Mouse (Mus musculus) hindbrain, embryonic 11.5 days (tissue): Measurements from ENCODE around the gene Nrd1. TPM values are rescaled to one million over a fixed set of nuclear protein-coding genes. Genes with fewer than 3 reads are reported as not detected.

Experiments used
- ATAC-seq: fragments of 200-750 bp; cut with Nextera tagmentation; 2 replicates; pipeline ENCODE4 v1.8.0; 2017; ENCODE audit warnings: mild to moderate bottlenecking, moderate TSS enrichment, moderate library complexity; ENCODE audit not compliant: low FRiP score
- DNase-seq: peaks from one replicate; pipeline ENCODE4 v3.0.0-alpha.2; 2015; ENCODE audit warnings: low spot score
- H3K27ac ChIP-seq: fragments of 300-500 bp; sonication (generic); 2 replicates; pipeline ENCODE4 v1.5.1; 2014; ENCODE audit warnings: mild to moderate bottlenecking, low read depth, low read length
- H3K27me3 ChIP-seq: fragments of 300-500 bp; sonication (generic); 2 replicates; pipeline ENCODE4 v1.6.1; 2014; ENCODE audit warnings: mild to moderate bottlenecking, low read length, moderate library complexity, mixed read lengths; ENCODE audit not compliant: control insufficient read depth, insufficient read depth
- H3K36me3 ChIP-seq: fragments of 300-500 bp; sonication (generic); 2 replicates; pipeline ENCODE4 v1.6.1; 2014; ENCODE audit warnings: mild to moderate bottlenecking, low read length, moderate library complexity, mixed read lengths; ENCODE audit not compliant: control insufficient read depth, insufficient read depth
- H3K4me1 ChIP-seq: fragments of 300-500 bp; sonication (generic); replicated peaks from 2 replicates; pipeline ENCODE4 v1.6.1; 2014; ENCODE audit warnings: low read length, mixed read lengths; ENCODE audit not compliant: control insufficient read depth, insufficient read depth
- H3K4me2 ChIP-seq: fragments of 300-500 bp; sonication (generic); replicated peaks from 2 replicates; pipeline ENCODE4 v1.6.1; 2014; ENCODE audit warnings: mild to moderate bottlenecking, low read depth, low read length
- H3K4me3 ChIP-seq: fragments of 300-500 bp; sonication (generic); 2 replicates; pipeline ENCODE4 v1.5.1; 2014; ENCODE audit warnings: low read depth, low read length
- H3K9ac ChIP-seq: fragments of 300-500 bp; sonication (generic); 2 replicates; pipeline ENCODE4 v1.6.1; 2014; ENCODE audit warnings: low read depth, low read length
- H3K9me3 ChIP-seq: fragments of 300-500 bp; sonication (generic); 2 replicates; pipeline ENCODE4 v1.6.1; 2016; ENCODE audit warnings: low read length; ENCODE audit not compliant: control insufficient read depth
- WGBS: fragments of 180-500 bp; shearing (Covaris S2); extraction: QIAGEN DNeasy Blood & Tissue Kit; methylation state at CpG from one replicate; pipeline ENCODE4 v1.1.7; 2014; 5-methylcytosine and 5-hydroxymethylcytosine counted together
- polyA plus RNA-seq: library from polyadenylated mRNA; unstranded; fragments of >200 nt; fragmentation: Nextera tagmentation; extraction: Ambion mirVana; gene quantifications from 2 replicates; pipeline ENCODE4 v1.2.1, GENCODE M21; 2014

Nrd1 gene
- polyA plus RNA-seq, 1 experiment from 2014 or later, result 82.5 TPM

DNA sequence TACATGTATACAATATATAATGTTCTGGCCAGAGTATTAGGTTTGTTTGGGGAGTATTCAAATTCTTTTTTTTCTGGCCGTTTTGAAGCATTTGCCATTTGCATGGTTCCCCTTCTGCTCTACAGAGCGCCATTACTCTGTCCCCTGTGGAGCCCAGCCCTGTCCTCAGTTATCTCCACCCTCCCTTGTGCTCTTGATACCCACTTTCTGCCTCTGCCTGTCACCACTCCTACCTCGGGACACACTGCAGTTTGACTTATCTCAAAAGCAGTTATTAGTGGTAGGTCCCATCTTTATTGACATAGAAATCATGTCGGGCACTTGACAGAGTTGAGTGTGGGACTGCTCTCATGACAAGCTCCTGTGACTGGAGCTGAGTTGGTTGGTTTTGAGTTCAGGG is 42.3 kb downstream of the Nrd1 start:
- H3K27ac ChIP-seq, result no peak overlapping the region
- H3K36me3 ChIP-seq, result peaks cover 15% of the 10 kb centered on the region; the same call in 1 of the 2 replicates
- H3K4me3 ChIP-seq, result no peak overlapping the region
- H3K4me1 ChIP-seq, result no peaks in the 10 kb centered on the region
- no peaks in the 10 kb centered on the region for H3K9me3 ChIP-seq
- no peak for ATAC-seq
- 84% methylated on average over 4 of the region's 4 CpGs for WGBS
- H3K9ac ChIP-seq, result no peak overlapping the region
- no peak for DNase-seq
- H3K4me2 ChIP-seq, result no peak overlapping the region
- H3K27me3 ChIP-seq, result no peaks in the 10 kb centered on the region

DNA sequence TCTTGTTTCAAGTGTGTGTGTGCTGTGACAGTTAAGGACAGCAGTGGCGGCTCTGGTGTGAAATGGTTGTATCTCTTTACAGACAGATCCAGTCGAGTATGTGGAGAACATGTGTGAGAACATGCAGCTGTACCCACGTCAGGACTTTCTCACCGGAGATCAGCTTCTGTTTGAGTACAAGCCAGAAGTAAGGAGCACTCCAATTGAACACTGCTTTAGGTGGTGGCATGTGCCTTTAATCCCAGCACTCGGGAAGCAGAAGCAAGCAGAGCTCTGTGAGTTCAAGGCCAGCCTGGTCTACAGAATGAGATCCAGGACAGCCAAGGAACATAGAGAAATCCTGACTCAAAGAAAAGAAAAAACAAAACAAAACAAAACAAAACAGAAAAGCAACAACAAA is 42.8 kb downstream of the Nrd1 start:
- Histone ChIP-seq H3K27me3 (no peaks in the 10 kb centered on the region), H3K9me3 (no peaks in the 10 kb centered on the region), H3K4me2 (no peak overlapping the region), H3K4me1 (no peaks in the 10 kb centered on the region), H3K27ac (no peak overlapping the region), H3K36me3 (peaks cover 15% of the 10 kb centered on the region; the same call in 1 of the 2 replicates), H3K9ac (no peak overlapping the region), H3K4me3 (no peak overlapping the region)
- WGBS, result 91% methylated on average over 5 of the region's 5 CpGs
- no peak for ATAC-seq
- DNase-seq, result no peak

DNA sequence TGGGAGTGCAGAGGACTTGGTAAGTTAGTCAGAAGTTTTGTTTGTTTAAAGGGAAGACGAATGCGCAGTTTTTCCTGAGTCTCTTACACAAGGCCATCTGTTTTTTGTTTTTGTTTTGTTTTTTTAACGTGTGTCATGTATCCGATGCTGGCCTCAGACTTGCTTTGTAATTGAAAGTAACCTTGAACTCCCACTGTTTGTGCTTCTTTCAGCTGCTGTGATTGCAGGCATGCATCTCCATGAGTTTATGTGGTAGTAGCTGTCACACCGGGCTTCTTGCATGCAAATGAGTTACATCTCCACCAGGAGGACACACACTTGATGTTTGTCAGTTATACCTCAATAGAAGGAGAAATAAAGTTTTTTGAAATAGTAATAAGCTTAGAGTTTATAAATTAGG is 43.3 kb downstream of the Nrd1 start:
- H3K4me1 ChIP-seq, result no peaks in the 10 kb centered on the region
- H3K27me3 ChIP-seq, result no peaks in the 10 kb centered on the region
- ATAC-seq, result no peak
- no peak overlapping the region for H3K4me2 ChIP-seq
- H3K27ac ChIP-seq, result no peak overlapping the region
- peaks cover 15% of the 10 kb centered on the region; the same call in 1 of the 2 replicates for H3K36me3 ChIP-seq
- no peak for DNase-seq
- no peak overlapping the region for H3K9ac ChIP-seq
- H3K4me3 ChIP-seq, result no peak overlapping the region
- 77% methylated on average over 5 of the region's 5 CpGs for WGBS
- H3K9me3 ChIP-seq, result no peaks in the 10 kb centered on the region

DNA sequence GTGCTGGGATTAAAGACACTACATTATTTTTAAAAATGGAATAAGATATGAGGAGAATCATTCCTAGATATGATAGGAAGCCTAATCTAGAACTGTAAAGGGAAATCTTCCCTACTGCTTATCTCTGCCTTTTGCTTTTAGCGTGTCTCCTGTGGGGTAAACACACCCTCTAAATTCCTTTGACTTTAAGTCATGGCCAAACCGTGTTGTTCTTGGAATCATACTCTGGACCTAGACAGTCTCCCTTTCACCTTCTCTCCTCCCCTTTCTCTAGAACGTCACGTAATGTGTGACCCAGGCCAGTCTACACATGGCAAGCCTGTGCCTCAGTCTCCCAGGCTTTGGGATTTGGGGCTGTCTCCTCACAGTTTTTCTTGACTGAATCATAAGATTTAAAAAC is 47.8 kb downstream of the Nrd1 start:
- WGBS, result 84% methylated on average over 4 of the region's 4 CpGs
- Histone ChIP-seq H3K27ac (no peak overlapping the region), H3K4me2 (no peak overlapping the region), H3K4me3 (no peak overlapping the region), H3K36me3 (peaks cover 8% of the 10 kb centered on the region; the same call in 1 of the 2 replicates), H3K27me3 (no peaks in the 10 kb centered on the region), H3K9ac (no peak overlapping the region), H3K4me1 (no peaks in the 10 kb centered on the region), H3K9me3 (no peaks in the 10 kb centered on the region)
- no peak for DNase-seq
- ATAC-seq, result no peak

DNA sequence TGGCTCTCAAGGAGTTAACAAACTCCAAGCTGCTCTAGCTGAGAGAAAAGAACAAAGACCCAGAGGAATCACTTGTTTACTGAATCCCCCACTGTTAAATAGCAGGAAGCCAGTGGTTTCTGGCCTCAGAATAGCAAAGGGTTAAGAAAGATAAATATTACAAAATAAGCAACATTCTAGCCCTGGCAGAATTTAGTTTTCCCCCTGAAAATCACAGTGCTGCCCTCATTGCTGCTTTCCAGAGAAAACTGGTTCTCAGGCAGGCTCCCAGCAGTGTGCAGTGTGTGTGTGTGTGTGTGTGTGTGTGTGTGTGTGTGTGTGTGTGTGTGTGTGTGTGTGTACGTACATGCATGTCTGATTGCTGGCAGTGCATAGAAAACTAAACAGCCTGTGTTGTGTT is 51.8 kb downstream of the Nrd1 start:
- no peaks in the 10 kb centered on the region for H3K27me3 ChIP-seq
- H3K9me3 ChIP-seq, result no peaks in the 10 kb centered on the region
- no peak overlapping the region for H3K27ac ChIP-seq
- H3K4me1 ChIP-seq, result no peaks in the 10 kb centered on the region
- 64% methylated on average over 1 of the region's 1 CpGs for WGBS
- no peak for ATAC-seq
- H3K4me2 ChIP-seq, result no peak overlapping the region
- DNase-seq, result no peak
- peaks cover 3% of the 10 kb centered on the region; the same call in 1 of the 2 replicates for H3K36me3 ChIP-seq
- no peak overlapping the region for H3K4me3 ChIP-seq
- H3K9ac ChIP-seq, result no peak overlapping the region

DNA sequence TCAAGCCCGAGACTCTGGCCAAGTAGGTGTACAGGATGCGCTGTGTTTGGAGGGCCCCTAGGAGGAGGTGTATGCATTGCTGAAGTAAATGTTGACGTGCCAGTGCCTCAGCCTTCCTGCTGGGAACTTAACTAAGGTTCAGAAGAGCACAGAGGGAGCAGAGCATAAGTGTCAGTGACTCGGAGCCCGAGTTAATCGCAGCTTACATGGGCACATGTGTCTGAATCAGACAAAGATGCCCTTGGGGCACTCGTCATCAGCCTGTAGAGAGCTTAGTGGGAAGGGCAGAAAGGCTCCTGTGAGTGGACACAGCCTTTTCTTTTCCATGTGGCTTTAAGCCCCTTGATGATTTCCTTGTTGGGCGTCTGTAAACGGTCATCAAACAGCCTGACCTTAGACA is 53.5 kb downstream of the Nrd1 start:
- Histone ChIP-seq H3K9ac (no peak overlapping the region), H3K27me3 (no peaks in the 10 kb centered on the region), H3K4me1 (no peaks in the 10 kb centered on the region), H3K27ac (no peak overlapping the region), H3K36me3 (peaks cover 10% of the 10 kb centered on the region; the same call in 1 of the 2 replicates), H3K4me3 (no peak overlapping the region), H3K4me2 (no peak overlapping the region), H3K9me3 (no peaks in the 10 kb centered on the region)
- no peak for ATAC-seq
- no peak for DNase-seq
- WGBS, result 79% methylated on average over 9 of the region's 9 CpGs

DNA sequence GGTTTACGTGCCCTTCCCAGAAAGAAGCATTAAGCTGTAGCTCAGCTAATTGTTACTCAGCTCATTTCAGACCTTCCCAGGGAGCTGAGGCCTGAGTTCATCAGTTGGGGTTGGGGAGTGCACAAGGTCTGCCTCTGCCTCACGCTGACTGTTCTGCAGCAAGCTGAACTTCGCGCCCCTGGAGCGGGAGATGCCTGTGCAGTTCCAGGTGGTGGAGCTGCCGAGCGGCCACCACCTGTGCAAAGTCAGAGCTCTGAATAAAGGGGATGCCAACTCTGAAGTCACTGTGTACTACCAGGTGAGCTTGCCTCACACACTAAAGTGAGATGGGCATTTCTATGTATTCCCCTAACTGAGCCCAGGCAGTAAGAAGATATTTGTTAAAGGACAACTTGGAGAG is 55.9 kb downstream of the Nrd1 start:
- DNase-seq, result no peak
- Histone ChIP-seq H3K9me3 (no peaks in the 10 kb centered on the region), H3K36me3 (peaks cover 12% of the 10 kb centered on the region), H3K4me3 (no peak overlapping the region), H3K27me3 (no peaks in the 10 kb centered on the region), H3K9ac (no peak overlapping the region), H3K4me1 (no peaks in the 10 kb centered on the region), H3K27ac (no peak overlapping the region), H3K4me2 (no peak overlapping the region)
- WGBS, result 88% methylated on average over 7 of the region's 7 CpGs
- no peak for ATAC-seq

DNA sequence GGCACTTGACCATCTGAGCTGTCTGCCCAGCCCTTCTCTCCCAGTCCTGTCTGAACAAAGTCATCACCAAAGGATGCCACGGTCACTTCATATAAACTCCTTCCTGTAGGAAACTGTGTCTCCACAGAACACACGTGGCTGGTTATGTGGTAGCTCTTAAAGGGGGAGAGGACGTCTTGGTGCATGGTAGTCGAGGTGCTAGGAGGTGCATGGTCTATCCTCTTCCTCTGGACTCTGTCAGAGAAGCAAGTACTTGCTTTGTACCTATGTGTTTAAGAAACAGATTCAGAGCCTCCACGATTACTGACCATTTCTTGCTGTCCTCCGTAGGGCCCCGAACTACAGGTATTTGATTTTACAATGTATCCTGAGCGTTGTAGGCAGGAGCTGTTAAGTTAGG is 57.2 kb downstream of the Nrd1 start:
- Histone ChIP-seq H3K4me1 (no peaks in the 10 kb centered on the region), H3K36me3 (peaks cover 13% of the 10 kb centered on the region), H3K27ac (no peak overlapping the region), H3K27me3 (no peaks in the 10 kb centered on the region), H3K4me3 (no peak overlapping the region), H3K4me2 (no peak overlapping the region), H3K9ac (no peak overlapping the region), H3K9me3 (no peaks in the 10 kb centered on the region)
- WGBS, result 97% methylated on average over 8 of the region's 8 CpGs
- ATAC-seq (no peak), DNase-seq (no peak)

DNA sequence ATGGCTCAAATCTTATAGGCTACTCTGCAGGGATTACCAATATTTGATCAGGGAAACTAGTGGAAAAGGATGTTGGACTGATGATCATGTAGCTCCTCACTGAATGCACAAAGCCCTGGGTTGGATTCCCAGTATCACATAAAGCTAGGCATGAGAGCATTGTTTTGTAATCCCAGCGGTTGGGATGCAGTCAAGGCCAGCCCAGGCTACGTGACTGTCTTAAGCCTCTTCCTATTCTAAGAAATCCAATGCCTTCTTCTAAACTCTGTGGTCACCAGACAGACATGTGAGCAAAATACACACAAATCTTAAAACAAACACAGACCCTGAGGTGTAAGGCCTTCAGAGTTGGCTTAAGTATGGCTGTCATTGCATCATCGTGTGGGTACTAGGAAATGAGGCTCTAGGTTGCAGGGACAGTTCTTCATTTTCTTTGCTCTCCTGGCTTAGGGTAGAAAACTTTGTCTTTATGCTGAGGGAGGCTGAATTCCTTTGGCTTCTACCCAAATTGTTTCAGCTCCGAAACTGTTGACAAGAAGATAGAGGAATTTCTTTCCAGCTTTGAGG is 58.9 kb downstream of the Nrd1 start:
- Histone ChIP-seq H3K4me1 (no peaks in the 10 kb centered on the region), H3K9ac (no peak overlapping the region), H3K27ac (no peak overlapping the region), H3K36me3 (peaks cover 13% of the 10 kb centered on the region), H3K27me3 (no peaks in the 10 kb centered on the region), H3K4me2 (no peak overlapping the region), H3K4me3 (no peak overlapping the region), H3K9me3 (no peaks in the 10 kb centered on the region)
- no peak for ATAC-seq
- DNase-seq, result no peak
- 94% methylated on average over 4 of the region's 4 CpGs for WGBS
